In genomic region chr6:100562719-100563551, GRCm38 (mm10) we compare ENCODE assay signal across 8 mouse cellular contexts.
DNase-seq lines count a peak whose midpoint lies in the region; ATAC-seq lines count a peak whose summit lies in the region.

No protein-coding gene starts in this region.

- H3K27ac ChIP-seq in forebrain, embryonic 11.5 days (ENCODE audit: low read depth, low read length) = peak overlapping the region; percentile 42; the same call in 1 of the 2 replicates
- peak overlapping the region; percentile 88 for H3K27ac ChIP-seq in hindbrain, embryonic 13.5 days

- H3K36me3 ChIP-seq in forebrain, embryonic 11.5 days (ENCODE audit: control insufficient read depth, insufficient read depth, low read length) = no peaks in the 10 kb centered on the region
- no peaks in the 10 kb centered on the region for H3K36me3 ChIP-seq in hindbrain, embryonic 13.5 days
- H3K36me3 ChIP-seq in splenic B cell, adult 2 months (ENCODE audit: control insufficient read depth, insufficient read depth, low read length, poor library complexity, severe bottlenecking) = no peaks in the 10 kb centered on the region

- H3K4me2 ChIP-seq in forebrain, embryonic 11.5 days (ENCODE audit: low read depth, low read length, severe bottlenecking) = peak overlapping the region; percentile 97
- peak overlapping the region; percentile 94 for H3K4me2 ChIP-seq in hindbrain, embryonic 13.5 days

- WGBS in forebrain, embryonic 11.5 days = under 1% methylated on average over 51 of the region's 51 CpGs
- WGBS in hindbrain, embryonic 13.5 days = under 1% methylated on average over 51 of the region's 51 CpGs

- H3K9ac ChIP-seq in forebrain, embryonic 11.5 days (ENCODE audit: low read length) = peak overlapping the region; percentile 63
- peak overlapping the region; percentile 76 for H3K9ac ChIP-seq in hindbrain, embryonic 13.5 days

- H3K4me3 ChIP-seq in forebrain, embryonic 11.5 days (ENCODE audit: low read depth, low read length) = peak overlapping the region; percentile 41
- H3K4me3 ChIP-seq in hindbrain, embryonic 13.5 days = peak overlapping the region; percentile 48

- H3K9me3 ChIP-seq in forebrain, embryonic 11.5 days (ENCODE audit: control insufficient read depth, low read length) = no peaks in the 10 kb centered on the region
- H3K9me3 ChIP-seq in hindbrain, embryonic 13.5 days = no peaks in the 10 kb centered on the region

- intact Hi-C loops in left cerebral cortex, postnatal 10 days (cut with DNase I) = loop anchor here (5.0 kb wide), 1 partner anchor 276 kb away; the partner anchor contains the start of gene Rybp

- peak; percentile 30 for DNase-seq in adrenal gland, adult 2 months
- no peak for DNase-seq in adrenal gland, adult 8-10 months
- peak; percentile 76 for DNase-seq in brain, adult 2 months (ENCODE audit: low read depth, low spot score)
- DNase-seq in forebrain, embryonic 11.5 days (ENCODE audit: low spot score) = peak; percentile 82
- DNase-seq in left cerebral cortex, postnatal 10 days (ENCODE audit: extremely low spot score in 1 of 2, low spot score in 2 of 2) = peak; percentile 46 to 67
- peak; percentile 7 for DNase-seq in splenic B cell, adult 2 months (ENCODE audit: low read depth, low spot score)

- H3K27me3 ChIP-seq in forebrain, embryonic 11.5 days (ENCODE audit: control insufficient read depth, insufficient read depth, low read length) = 0 out of 2 replicates have a peak, but pooled peaks cover 2% of the 10 kb centered on the region
- H3K27me3 ChIP-seq in hindbrain, embryonic 13.5 days = peaks cover 61% of the 10 kb centered on the region
- H3K27me3 ChIP-seq in splenic B cell, adult 2 months (ENCODE audit: control insufficient read depth, insufficient read depth, low read length, poor library complexity, severe bottlenecking) = no peaks in the 10 kb centered on the region; the same call in 1 of the 2 replicates

- no peaks in the 10 kb centered on the region; the same call in 1 of the 2 replicates for H3K4me1 ChIP-seq in forebrain, embryonic 11.5 days (replicated peaks; ENCODE audit: control insufficient read depth, insufficient read depth, low read length)
- peaks cover 51% of the 10 kb centered on the region for H3K4me1 ChIP-seq in hindbrain, embryonic 13.5 days (replicated peaks)

- peak; percentile 74 for ATAC-seq in forebrain, embryonic 11.5 days (replicated peaks; ENCODE audit: low FRiP score)
- peak; percentile 67 for ATAC-seq in hindbrain, embryonic 13.5 days (ENCODE audit: low FRiP score)
- peak; percentile 22; the same call in 1 of the 2 replicates for ATAC-seq in megakaryocyte, adult 5-6 weeks (ENCODE audit: poor library complexity, severe bottlenecking)

Comparison
In these comparisons a context has a peak if more than half of its experiments do, and no peak if none do; other contexts are left out.
1. ATAC-seq: peak in every context shown above with its lines; median percentile 74 in forebrain, embryonic 11.5 days; 67 in hindbrain, embryonic 13.5 days; 22 in megakaryocyte, adult 5-6 weeks.